Mouse (Mus musculus) spleen, adult 2 months (tissue): ENCODE measurements around the gene Ppm1n.

Experiments used
- CTCF ChIP-seq: fragments of 200-500 bp; IDR thresholded peaks from 2 replicates; pipeline ENCODE4 v1.5.1; 2011; ENCODE audit warnings: mild to moderate bottlenecking, inconsistent platforms; ENCODE audit not compliant: insufficient read depth, insufficient read length, insufficient replicate concordance; ENCODE audit errors: extremely low read depth
- POLR2A ChIP-seq: fragments of 200-500 bp; IDR thresholded peaks from 2 replicates; pipeline ENCODE4 v1.6.1; 2011; ENCODE audit warnings: low read depth, low read length, inconsistent platforms

DNA sequence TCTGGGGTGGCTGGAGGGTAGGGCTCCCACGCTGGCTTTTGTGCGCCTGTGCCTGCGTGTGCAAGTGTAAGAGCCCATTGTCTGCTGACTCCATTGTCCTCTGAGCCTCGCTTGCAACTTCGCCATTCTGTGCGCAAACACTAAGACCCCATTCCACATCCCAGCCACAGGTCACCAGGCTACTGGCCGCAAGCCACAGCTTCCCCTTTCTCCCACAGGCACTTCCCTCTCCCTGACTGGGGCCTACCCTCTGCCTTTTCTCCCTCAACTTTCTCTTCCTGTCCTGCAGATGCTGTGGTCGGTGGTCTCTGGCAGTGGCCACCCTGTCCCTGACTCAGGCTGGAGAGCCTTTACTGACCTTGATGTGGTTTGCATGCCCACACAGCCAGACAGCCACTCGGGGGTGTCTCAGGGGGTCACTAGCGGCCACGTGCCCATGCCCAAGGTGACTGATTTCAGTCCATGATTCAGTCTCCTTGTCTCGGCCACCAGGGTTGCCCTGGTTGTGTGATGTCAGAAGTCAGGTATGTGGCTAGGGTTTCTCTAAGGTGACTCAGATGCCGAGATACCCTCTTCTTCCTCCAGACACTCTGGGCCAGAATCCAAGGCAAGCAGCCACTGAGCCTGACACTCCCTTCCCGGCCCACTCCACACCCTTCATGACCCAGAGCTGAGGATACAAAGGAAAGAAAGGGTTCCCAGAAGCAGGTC is 36.7 kb upstream of the Ppm1n start:
- no peak for TF ChIP-seq POLR2A
- TF ChIP-seq CTCF, result no peak
